Mouse (Mus musculus) T-cell, adult 2 months (primary cell): ENCODE measurements around the gene Tfip11.
"Not testable (repeated sequence)": the region's sequence is repeated elsewhere in the genome, so short reads cannot be mapped to it uniquely, and the experiment has no call there.

Experiments used
- DNase-seq: peaks from one replicate; pipeline ENCODE4 v3.0.0; 2022; ENCODE audit warnings: low spot score

The Tfip11 gene

DNA sequence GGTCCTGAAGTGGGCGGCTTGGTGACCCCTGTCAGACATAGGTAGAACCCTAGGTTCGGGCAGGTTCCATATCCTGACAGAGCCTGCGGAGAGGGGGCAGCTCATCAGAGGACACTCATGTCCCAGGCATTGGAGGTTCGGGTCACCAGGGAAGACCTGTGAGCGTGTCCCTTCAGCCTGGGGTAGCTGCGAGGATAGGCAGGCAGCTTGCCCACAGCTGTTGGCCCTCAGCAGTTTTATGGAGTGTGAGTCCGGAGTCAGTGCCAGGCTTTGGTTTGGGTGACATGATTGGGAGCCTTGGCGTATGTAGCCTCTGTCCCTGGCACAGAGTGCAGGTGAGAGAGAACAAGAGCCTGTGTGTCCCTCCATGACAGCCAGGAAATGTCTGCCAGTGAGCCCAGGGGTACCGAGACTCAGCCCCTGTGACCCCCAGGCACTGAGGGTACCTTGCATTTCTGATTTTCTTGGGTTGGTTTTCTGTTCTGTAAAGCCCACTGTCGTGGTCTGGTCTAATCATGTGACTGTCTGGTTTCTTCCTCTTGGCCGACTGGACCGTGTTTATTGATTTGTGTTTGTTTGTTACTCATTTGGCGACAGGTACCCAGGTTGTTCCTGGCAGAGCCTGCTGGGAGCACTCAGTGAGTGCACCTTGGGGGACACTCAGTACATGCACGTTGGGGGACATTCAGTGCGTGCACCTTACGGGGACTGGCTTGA is 36.2 kb upstream of the Tfip11 start:
- DNase-seq = peak; percentile 0

DNA sequence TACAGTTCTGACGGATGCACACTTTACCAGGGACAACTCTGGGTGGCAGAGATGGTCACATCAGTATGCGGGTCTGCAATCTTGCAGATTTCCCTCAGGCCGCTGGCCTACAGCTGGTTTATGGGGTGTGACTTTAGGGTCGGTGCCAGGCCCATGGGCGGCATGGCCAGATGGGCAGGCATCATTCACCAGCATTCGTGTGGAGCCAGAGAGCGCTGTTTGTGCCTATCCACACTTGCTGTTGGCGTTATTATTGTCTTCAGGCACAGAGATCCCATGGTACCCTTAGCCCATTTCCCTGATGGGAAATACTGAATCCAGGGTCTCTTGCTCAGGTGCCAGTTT is 35.6 kb upstream of the Tfip11 start:
- DNase-seq = peak; percentile 0

DNA sequence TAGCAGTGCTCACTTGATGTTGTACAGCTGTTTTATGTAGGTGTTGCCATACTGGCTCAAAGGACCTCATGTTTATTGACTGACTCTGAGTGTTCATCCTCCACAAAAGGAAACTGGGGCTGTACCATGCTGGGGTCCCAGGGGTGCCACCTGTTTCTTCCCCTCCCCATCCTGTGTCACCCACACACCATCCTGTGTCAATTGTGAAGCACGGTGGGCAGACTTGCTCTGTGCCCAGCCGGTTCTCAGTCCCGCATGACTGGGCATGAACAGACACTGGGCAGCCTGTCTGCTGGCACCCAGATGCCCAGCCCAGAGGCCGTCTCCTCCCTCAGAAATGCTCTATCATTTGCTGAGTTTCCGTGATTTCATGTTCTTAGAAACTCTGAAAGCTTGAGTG is 34.3 kb upstream of the Tfip11 start:
- peak; percentile 26 for DNase-seq

DNA sequence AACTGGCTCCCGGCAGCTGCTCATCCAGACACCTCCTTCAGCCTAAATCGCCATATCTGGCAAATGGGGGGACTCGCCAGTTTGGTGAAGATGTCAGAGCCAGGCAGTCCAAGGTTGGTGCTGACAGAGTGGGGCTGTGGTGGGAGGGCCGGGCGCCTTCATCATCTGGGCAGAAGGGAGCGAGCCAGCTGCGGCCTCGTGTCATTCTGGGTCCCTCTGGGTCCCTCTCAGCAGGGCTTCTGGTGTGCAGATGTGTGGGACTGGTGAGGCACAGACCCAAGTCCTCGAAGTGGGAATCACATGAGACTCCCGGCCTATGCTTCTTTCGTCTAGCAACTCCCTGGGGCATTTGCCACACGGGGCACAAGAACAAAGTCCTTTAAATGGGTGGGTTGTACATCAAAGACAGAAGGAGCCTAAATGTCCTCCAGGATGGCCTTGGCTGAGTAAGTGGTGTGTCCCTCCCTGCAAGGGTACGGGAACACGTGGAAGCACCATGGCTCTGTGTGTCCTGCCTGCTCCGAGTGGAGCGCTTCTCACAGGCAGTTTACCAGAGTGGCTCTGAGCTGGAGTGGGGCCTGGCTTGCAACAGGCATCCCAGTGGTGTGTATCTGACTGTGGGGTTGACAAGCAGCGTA is 33.7 kb upstream of the Tfip11 start:
- DNase-seq = peak; percentile 0

DNA sequence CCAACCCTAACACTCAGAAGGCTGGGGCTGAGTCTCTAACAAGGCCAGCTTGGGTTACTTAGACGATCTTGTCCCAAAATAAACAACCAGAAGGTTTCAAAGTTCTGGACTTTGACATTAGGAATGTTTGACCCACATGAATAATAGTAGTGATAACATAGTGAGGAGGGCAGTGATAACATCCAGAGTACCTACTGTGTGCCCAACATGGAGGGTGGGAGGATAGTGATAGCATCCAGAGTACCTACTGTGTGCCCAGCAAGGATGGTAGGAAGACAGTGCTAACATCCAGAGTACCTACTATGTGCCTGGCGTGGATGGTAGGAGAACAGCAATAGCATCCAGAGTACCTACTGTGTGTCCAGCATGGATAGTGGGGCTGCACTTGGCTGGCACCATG is 32.4 kb upstream of the Tfip11 start:
- DNase-seq = no peak

DNA sequence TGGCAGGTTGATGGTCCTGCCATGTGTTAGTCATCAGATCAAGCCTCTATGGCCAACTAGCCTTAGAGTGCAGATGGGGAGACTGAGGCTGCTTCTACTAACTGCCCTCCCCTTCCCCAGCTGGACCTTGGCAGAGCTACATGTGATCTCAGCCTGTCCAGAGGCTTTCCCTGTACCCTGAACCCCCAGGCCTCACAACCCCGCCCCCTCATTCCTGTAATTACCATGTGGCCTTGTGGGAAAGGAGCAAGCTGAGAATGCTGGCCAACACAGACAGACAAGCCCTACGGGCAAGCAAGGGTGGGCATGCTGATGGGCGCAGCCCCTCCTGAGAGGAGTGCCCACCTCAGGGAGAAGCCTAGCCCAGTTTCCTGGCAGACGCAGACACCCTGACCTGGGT is 31.5 kb upstream of the Tfip11 start:
- peak; percentile 0 for DNase-seq

DNA sequence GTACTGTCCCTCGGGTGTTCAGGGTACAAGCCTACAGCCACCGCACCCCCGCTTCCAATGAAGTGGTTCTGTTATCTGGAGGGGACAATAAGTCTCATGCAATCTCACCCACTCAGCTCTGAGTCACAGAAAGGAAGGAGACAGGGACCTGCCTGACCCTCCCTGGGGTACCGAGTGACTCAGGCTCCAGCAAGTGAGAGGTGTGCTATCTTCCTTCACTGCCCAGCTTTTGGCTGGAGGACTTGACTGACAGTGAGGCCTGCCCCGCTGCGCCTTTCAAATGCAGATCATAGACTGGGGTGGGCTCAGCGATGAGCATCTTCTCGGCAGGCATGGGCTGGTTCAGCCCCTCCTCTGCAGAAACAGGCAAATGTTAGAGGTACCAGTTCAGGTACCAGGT is 31.0 kb upstream of the Tfip11 start:
- peak; percentile 1 for DNase-seq

DNA sequence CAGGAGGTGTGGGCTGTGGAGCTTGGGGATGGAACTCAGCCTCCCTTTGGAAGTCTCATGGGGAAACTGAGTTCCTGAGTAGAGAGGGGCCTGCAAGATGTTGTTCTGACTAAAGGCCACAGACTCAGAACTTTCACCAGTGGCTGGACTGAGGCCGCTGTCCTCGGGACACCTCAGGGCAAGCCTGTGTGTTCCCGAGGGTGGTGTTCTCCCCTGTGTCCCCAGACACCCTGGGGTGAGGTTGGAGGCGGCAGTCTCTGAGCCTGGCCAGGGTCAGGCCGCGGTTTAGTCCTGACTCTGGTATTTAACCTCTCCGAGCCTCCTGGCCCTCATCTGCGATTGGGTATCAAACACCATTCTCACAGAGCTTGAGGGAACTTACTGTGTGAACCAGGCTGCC is 30.6 kb upstream of the Tfip11 start:
- no peak for DNase-seq

DNA sequence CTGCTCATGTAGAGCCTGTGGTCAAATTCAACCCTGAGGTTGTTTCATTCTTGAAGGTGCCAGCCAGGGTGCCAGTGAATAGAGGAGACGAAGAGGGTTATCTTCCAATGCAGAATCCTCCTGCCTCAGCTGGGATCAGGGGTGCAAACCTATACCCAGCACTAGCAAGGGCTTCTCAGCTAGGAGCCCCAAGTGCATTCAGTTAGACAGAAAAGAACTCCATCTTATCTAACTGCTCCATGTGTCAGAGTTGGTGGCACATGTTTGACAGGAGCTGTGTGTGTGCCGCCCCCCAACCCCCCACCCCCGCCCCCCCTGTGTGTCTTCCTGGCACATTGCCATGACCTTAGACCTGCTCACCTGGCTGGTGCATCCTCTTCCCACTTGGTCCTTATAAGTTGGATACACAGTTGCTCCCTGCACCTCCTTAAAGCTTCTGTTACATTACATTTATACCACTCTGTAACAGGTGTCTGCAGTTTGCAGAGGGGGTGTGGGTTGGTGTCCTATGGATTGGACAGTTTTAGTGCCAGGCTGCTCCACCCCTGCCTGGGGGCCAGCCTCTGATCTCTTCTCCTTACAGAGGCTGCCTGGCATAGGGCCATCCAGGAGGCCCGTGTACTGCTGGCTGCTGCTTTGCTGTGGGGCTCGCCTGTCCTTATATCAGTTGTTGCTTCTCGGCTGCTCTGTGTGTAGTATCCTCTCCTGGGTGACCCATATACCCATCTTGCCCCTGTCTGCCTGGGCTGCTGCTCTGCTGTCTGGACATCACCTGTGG is 29.6 kb upstream of the Tfip11 start:
- no peak for DNase-seq

DNA sequence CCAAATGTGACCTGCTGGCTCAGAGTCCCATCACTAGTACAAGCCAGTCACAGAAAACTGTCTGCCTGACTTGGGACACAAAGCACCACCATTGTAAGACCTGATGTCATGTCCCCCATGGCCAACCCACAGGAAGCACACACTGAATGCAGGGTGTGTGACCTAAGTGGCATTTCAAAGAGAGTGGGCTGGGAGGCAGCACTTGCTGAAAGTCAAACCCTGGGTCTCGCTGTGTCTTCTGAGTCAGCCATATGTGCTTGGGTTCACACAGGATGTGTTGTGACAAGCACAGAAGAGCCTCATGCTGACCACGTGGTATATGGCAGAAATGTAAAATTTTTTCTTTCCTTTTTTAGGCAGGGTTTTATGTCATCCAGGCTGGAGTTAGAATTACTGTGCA is 28.9 kb upstream of the Tfip11 start:
- DNase-seq = peak; percentile 89

DNA sequence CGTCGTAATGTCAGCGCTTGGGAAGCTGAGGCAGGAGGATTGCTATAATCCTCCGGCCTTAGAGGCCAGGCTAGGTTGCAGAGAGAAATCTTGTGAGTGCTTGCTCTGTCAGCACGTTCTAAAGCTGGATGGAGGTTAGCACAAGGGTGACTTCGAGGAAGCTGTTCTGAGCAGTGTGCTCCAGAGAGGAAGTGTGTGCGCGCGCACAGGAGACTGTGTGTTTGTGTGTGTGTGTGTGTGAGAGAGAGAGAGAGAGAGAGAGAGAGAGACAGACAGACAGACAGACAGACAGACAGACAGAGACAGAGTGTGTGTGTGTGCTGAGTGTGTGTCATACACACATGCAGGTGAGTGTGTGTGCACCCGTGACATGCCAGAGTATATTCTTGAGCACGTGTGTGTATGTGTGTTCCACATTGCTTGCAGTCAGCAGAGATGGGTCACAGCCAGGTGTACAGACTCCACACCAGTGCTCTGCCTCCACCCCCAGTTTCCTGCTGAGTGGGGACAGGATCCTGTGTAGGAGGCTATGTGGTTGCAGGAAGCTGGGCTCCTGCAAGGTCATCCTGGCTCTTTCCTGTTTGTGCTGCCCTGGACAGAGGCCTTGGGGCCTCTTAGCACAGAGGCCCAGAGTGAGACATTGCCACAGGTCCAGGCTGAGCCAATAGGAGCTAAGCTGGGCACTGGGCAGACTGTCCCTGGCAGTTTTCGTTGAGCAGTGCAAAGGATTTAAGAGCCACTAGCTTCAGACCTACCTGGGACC is 27.8 kb upstream of the Tfip11 start:
- peak; percentile 50 for DNase-seq

DNA sequence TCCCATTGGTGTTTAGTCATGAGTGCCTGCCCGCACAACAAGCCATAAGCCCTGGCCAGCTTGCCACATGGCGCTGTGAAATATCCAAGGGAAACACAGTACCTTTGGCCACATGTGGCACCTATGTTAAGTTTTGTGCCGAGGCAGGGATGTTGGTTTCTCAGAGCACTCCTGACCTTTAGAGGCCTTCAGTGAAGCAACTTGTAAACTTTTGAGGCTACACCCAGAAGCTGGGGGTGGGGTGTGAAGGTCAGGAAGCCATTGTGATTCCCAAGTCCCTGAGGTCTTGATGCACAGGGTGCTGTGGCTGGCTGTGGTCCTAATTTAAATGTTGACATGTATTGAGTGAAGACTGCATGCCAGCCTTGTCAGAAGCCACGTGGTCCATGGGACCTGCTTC is 26.8 kb upstream of the Tfip11 start:
- DNase-seq = no peak

DNA sequence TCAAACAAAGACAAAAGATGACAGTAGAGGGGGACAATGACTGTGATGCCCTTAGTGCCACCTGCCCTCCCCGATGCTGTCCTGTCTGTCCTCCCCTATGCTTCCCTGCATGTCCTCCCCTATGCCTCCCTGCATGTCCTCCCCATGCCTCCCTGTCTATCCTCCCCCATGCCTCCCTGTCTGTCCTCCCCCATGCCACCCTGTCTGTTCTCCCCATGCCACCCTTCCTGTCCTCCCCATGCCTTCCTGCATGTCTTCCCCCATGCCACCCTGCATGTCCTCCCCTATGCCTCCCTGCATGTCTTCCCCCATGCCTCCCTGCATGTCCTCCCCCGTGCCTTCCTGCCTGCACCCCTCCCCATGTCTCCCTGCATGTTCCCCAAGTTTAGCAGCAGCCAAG is 26.0 kb upstream of the Tfip11 start:
- no peak for DNase-seq

DNA sequence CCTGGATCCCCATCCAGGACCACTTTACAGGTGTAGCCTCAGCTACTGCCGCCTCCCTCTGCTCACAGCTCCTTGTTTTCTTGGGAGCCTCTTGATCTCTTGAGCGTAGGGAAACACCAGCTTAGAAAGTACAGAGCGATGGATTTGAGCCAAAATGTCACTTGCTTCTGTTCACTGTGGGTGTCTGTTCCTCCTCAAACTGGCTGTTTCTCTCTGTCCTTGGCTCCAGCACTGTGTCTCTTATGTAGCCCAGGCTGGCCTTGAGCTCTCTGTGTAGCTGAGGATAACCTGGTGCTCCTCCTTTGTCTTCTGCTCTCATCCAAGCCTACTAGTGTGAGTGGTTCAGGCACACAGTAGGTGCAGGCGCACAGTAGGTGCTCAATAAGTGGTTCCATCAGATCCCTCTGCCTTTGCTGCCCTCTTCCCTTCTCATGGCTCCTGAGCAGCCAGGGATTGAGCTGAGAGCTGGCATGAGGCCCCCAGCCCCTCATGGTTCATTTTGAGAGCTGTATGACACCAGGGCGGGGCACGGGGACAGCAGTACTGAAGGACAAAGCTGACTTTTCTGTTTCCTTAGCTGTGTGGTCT is 25.3 kb upstream of the Tfip11 start:
- no peak for DNase-seq

DNA sequence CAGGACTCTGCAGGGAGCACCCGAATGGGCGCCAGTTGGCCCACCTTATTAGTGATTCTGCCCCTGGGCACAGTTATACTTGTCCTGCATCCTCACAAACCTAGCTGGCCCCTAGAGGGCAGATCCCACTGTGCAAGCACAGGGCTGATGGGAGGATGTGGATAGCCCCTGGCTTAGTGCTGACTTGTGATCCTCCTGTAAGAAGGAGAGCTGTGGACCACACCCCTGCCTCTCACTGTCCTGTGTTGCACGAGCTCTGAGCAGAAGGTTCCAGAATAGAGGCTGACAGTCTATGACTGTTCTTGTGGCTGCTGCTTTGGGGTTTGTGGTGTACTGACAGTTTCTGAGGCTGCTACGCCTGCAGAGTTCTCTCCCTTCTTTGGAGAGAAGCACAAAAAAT is 24.5 kb upstream of the Tfip11 start:
- peak; percentile 68 for DNase-seq

DNA sequence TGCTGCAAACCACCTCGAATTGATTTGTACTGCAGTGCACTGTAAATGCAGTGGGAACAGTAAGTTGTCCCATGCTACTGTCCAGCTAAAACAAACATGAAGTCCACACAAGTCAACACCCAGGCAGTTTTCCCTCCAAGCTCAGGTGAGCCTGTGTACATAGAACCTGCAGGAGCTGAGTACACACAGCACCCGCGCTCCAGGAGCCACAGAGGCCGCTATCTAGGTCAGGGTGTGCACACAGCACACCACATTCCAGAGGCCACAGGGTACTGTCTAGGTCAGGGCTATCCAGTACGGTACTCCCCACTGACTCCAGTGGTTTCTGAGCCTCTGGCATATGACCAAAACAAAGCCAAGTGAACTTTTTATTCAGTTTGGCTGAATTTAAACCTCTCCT is 23.8 kb upstream of the Tfip11 start:
- DNase-seq = no peak

DNA sequence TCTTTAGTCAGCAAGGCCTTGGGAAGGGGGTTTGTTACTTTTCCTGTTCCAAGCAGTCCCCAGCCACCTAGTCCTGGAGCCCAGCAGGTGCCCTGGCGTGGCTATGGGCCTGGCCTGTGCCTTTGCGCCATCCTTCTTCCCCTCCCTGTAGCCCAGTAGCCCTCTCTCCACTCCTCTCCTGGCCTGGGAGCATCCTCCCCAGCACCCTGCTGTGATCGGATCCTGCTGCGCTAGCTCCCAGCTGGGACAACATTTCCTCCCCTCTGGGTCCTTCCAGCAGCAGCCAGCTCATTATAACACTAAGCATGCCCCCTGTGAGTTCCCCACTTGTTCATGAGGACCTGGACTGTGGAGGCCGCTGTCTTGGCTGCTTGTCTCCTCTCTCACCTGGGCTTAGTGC is 20.3 kb upstream of the Tfip11 start:
- DNase-seq = no peak

DNA sequence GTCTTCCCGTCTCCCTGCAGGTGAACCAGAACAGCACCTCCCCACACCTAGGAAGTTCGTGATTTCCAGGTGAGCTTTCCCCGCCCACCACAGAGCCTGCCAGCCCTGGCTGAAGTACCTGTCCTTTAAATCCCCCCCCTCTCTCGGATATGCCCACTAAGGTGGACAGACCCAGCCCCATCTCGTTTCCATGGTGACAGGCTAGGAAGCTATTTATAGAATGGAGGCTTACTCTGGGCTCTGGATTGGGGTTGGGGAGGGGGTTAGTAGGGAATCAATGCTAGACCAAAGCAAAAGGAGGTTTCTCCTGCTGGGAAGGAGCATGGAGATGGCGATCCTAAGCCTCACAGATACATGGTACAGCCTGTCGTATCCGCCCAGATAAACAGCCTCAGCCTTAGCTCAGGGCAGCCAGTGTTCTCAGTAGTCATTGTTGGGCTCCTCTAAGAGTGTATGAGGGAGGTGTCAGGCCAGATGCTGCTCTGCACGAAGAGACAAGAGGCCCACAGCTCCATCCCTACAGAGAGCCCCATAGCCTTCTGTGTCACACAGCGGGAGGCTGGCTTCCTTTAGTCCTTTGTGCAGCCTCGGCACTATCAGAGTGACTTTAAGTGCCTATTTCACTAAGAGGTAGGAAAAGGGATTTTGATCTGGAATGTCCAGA is 12.8 kb upstream of the Tfip11 start:
- no peak for DNase-seq

DNA sequence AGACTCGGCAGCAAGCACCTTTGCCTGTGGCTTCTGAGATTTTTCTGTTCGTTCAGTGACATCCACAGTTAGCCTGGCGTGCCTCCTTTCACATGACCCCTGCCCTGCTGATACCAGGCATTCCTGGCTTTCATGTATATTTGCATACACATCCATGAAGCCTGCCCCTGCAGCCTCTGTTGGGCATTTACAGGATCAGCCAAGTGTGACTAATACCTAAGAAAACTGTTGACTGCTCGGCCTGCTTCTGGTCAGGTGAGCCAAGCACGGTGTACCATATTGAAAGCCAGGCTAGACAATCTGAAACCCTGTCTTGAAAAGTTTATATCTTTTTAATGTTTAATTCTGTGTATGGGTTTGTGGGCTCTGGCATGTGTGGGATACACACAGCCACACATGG is 9.7 kb upstream of the Tfip11 start:
- no peak for DNase-seq

DNA sequence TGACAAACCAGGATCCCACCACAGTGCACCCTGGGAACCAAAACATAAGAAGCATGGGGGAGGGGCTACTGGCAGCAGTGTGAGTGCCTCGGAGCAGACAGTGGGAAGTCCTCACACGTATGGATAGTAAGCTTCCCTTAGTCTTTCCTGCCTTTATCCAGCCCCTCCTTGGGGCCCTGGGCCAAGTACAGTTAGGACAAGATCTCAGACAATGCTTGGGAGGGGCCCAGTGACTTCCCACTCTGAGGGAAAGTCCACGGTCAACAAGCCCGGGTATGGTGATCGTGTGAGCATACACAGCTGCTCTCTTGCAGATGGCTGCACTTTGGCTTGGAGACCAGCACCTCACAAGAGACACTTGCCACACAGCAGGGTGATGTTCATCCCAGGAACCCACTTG is 8.8 kb upstream of the Tfip11 start:
- DNase-seq = no peak

DNA sequence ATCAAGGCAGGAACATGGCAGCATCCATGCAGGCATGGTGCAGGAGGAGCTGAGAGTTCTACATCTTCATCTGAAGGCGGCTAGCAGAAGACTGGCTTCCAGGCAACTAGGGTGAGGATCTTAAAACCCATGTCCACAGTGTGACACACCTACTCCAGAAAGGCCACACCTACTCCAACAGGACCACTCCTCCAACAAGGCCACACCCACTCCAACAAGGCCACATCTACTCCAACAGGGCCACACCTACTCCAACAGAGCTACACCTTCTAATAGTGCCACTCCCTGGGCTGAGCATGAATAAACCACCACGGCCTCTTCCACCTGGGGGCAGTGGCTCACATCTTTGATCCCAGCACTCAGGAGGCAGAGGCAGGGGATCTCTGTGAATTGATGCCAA is 6.8 kb upstream of the Tfip11 start:
- DNase-seq = not testable (repeated sequence)

DNA sequence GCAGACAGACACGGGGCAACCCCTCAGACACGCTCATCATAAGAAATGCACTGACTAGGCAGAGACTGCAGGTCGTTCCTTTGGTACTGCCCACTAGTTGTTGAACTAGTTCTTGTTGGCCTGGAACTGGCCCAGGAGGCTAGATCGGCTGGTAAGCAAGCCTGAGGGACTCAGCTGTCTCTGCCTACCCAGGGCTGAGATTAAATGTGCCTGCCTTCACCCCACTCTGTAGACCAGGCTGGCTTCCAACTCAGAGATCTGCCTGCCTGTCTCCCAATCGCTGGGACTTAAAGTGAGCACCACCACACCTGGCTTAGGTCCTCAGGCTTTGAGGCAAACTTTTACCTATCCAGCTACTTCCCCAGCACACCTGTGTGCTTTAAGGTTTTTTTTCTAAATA is 5.8 kb upstream of the Tfip11 start:
- no peak for DNase-seq
